Comparison of ENCODE assay signal across 22 mouse cellular contexts in the genomic region with DNA sequence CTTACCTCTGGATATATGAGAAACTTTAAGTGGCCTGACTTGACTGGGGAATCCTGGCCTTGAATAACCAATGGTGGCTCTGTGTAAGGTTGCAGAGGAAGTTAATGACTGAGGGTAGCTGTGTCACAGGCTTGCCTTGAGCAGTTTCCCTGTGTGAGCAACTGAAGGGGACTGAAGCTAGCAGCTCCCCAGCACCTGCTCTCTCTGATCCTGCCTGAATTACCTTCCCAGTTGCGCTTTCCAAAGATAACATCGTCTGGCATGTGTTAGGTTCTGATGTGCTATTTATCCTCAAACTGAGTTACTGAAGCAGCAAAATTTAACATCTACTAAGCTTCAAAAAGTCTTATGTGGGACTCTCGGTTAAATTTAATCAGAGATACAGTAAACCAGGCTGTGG. TPM values are rescaled to one million over a fixed set of nuclear protein-coding genes. Genes with fewer than 3 reads are reported as not detected.
"Had no signal": no experiment of that assay in that cellular context is flagged by ENCODE, and none has a peak within 500 bp of the region (broad histone marks: within the 10 kb centered on the region; RNA-seq: fewer than 3 reads in every experiment).

No protein-coding gene starts in this region.

- H3K9ac ChIP-seq: kidney, embryonic 15.5 days; limb, embryonic 15.5 days; liver, embryonic 14.5 days; liver, postnatal 0 days; lung, embryonic 14.5 days; midbrain, embryonic 12.5 days; midbrain, embryonic 15.5 days; neural tube, embryonic 12.5 days; neural tube, embryonic 15.5 days; stomach, embryonic 15.5 days had no signal

- ATAC-seq: liver, postnatal 0 days; lung, postnatal 0 days; midbrain, embryonic 15.5 days had no signal

- H3K27me3 ChIP-seq: kidney, embryonic 15.5 days; limb, embryonic 15.5 days; midbrain, embryonic 12.5 days; midbrain, embryonic 15.5 days; neural tube, embryonic 12.5 days; neural tube, embryonic 15.5 days; stomach, embryonic 15.5 days had no signal

- H3K4me1 ChIP-seq: kidney, embryonic 15.5 days; limb, embryonic 15.5 days; midbrain, embryonic 12.5 days; midbrain, embryonic 15.5 days; neural tube, embryonic 12.5 days; neural tube, embryonic 15.5 days; stomach, embryonic 15.5 days had no signal

- H3K36me3 ChIP-seq: kidney, embryonic 15.5 days; limb, embryonic 15.5 days; midbrain, embryonic 12.5 days; midbrain, embryonic 15.5 days; neural tube, embryonic 12.5 days; neural tube, embryonic 15.5 days; stomach, embryonic 15.5 days had no signal

- H3K9me3 ChIP-seq: kidney, embryonic 15.5 days; limb, embryonic 15.5 days; midbrain, embryonic 12.5 days; midbrain, embryonic 15.5 days; neural tube, embryonic 12.5 days; neural tube, embryonic 15.5 days; stomach, embryonic 15.5 days had no signal

- H3K4me2 ChIP-seq: kidney, embryonic 15.5 days; limb, embryonic 15.5 days; liver, embryonic 11.5 days; lung, embryonic 14.5 days; midbrain, embryonic 12.5 days; midbrain, embryonic 15.5 days; neural tube, embryonic 12.5 days; neural tube, embryonic 15.5 days; stomach, embryonic 15.5 days had no signal

- DNase-seq: kidney, adult 11 months; kidney, adult 8-10 months; kidney, postnatal 10 days; kidney, postnatal 36 days; left cerebral cortex, postnatal 4 days; liver, postnatal 0 days; lung, embryonic 14.5 days; retina, postnatal 1 day; spleen, adult 18-20 months; thymus, postnatal 36 days had no signal

- H3K27ac ChIP-seq: kidney, embryonic 15.5 days; limb, embryonic 15.5 days; liver, embryonic 14.5 days; macrophage; midbrain, embryonic 12.5 days; midbrain, embryonic 15.5 days; neural tube, embryonic 12.5 days; neural tube, embryonic 15.5 days; stomach, embryonic 15.5 days had no signal

- H3K4me3 ChIP-seq: kidney, embryonic 15.5 days; limb, embryonic 15.5 days; midbrain, embryonic 12.5 days; midbrain, embryonic 15.5 days; neural tube, embryonic 12.5 days; neural tube, embryonic 15.5 days; stomach, embryonic 15.5 days had no signal

RNA-seq across cellular contexts. Expression of a gene that starts 56.1 kb away (rescaled TPM):
- polyA plus RNA-seq: lung, postnatal 0 days; urinary bladder, adult 2 months had no signal
